ENCODE assay signal across 31 mouse cellular contexts in genomic region chr3:76005621-76006020, GRCm38 (mm10). TPM values are rescaled to one million over a fixed set of nuclear protein-coding genes. Genes with fewer than 3 reads are reported as not detected.
A peak's percentile ranks its signal among the peaks of the same experiment; 100 is the strongest.
DNase-seq lines count a peak whose midpoint lies in the region; ATAC-seq and TF ChIP-seq lines count a peak whose summit lies in the region.
"Had no signal": no experiment of that assay in that cellular context is flagged by ENCODE, and none has a peak within 500 bp of the region (broad histone marks: within the 10 kb centered on the region; RNA-seq: fewer than 3 reads in every experiment).

No protein-coding gene starts in this region.

- TF ChIP-seq POLR2A in MEL (IDR thresholded peaks at IDR 0.05; ENCODE audit: control insufficient read depth in 1 of 2, insufficient read depth in 1 of 2, low read depth in 1 of 2, low read length in 2 of 2, poor library complexity in 1 of 2), result no peak

- no peak for TF ChIP-seq CTCF in MEL (IDR thresholded peaks at IDR 0.05 in 2 of 3, conservative IDR thresholded peaks at IDR 0.05 in 1 of 3; ENCODE audit: control insufficient read depth in 1 of 3, insufficient read depth in 1 of 3, low read depth in 2 of 3, low read length in 3 of 3, poor library complexity in 1 of 3, severe bottlenecking in 1 of 3)

- no peak overlapping the region for H3K9ac ChIP-seq in MEL (ENCODE audit: control insufficient read depth, low read depth, low read length, poor library complexity, severe bottlenecking)
- H3K9ac ChIP-seq in kidney, embryonic 16.5 days (replicated peaks; ENCODE audit: low read length), result no peak overlapping the region
- H3K9ac ChIP-seq: embryonic facial prominence, embryonic 12.5 days; heart, embryonic 13.5 days; hindbrain, embryonic 15.5 days; kidney, embryonic 15.5 days; limb, embryonic 12.5 days; liver, embryonic 15.5 days; lung, embryonic 14.5 days; midbrain, embryonic 15.5 days; neural tube, embryonic 12.5 days had no signal

- no peaks in the 10 kb centered on the region for H3K4me1 ChIP-seq in MEL (ENCODE audit: control insufficient read depth in 1 of 2, insufficient read depth in 2 of 2, low read length in 2 of 2)
- H3K4me1 ChIP-seq in kidney, embryonic 16.5 days (ENCODE audit: insufficient read depth, low read length), result no peaks in the 10 kb centered on the region
- H3K4me1 ChIP-seq: embryonic facial prominence, embryonic 12.5 days; heart, embryonic 13.5 days; hindbrain, embryonic 10.5 days; hindbrain, embryonic 15.5 days; kidney, embryonic 15.5 days; limb, embryonic 12.5 days; liver, embryonic 15.5 days; midbrain, embryonic 10.5 days; midbrain, embryonic 15.5 days; neural tube, embryonic 12.5 days had no signal

- no peak overlapping the region for H3K4me2 ChIP-seq in kidney, embryonic 16.5 days (replicated peaks; ENCODE audit: low read depth, low read length)
- H3K4me2 ChIP-seq: embryonic facial prominence, embryonic 12.5 days; heart, embryonic 13.5 days; hindbrain, embryonic 15.5 days; kidney, embryonic 15.5 days; limb, embryonic 12.5 days; liver, embryonic 15.5 days; lung, embryonic 14.5 days; midbrain, embryonic 15.5 days; neural tube, embryonic 12.5 days had no signal

- peak; percentile 50 for ATAC-seq in monocyte, adult 5-6 weeks (replicated peaks; ENCODE audit: insufficient number of reproducible peaks, low FRiP score, low TSS enrichment, poor library complexity, severe bottlenecking)
- no peak for ATAC-seq in kidney, embryonic 16.5 days (ENCODE audit: low FRiP score, low TSS enrichment)
- ATAC-seq: activated CD4-positive, CD25-positive, alpha-beta regulatory T cell, adult 4 months; forebrain, embryonic 14.5 days; midbrain, embryonic 15.5 days had no signal

- no peaks in the 10 kb centered on the region for H3K79me2 ChIP-seq in MEL (ENCODE audit: control insufficient read depth, insufficient read depth, low read length, poor library complexity)

- no peak for TF ChIP-seq RAD21 in MEL (IDR thresholded peaks at IDR 0.05; ENCODE audit: low read depth, low read length)

- no peaks in the 10 kb centered on the region for H3K36me3 ChIP-seq in MEL (ENCODE audit: control insufficient read depth in 1 of 2, insufficient read depth in 2 of 2, low read length in 2 of 2)
- no peaks in the 10 kb centered on the region for H3K36me3 ChIP-seq in kidney, embryonic 16.5 days (ENCODE audit: insufficient read depth, low read length)
- H3K36me3 ChIP-seq: embryonic facial prominence, embryonic 12.5 days; heart, embryonic 13.5 days; hindbrain, embryonic 10.5 days; hindbrain, embryonic 15.5 days; kidney, embryonic 15.5 days; limb, embryonic 12.5 days; liver, embryonic 15.5 days; midbrain, embryonic 10.5 days; midbrain, embryonic 15.5 days; neural tube, embryonic 12.5 days had no signal

- H3K9me3 ChIP-seq in MEL (replicated peaks; ENCODE audit: insufficient read depth, low read length), result no peaks in the 10 kb centered on the region
- H3K9me3 ChIP-seq in kidney, embryonic 16.5 days (ENCODE audit: low read length), result no peaks in the 10 kb centered on the region; the same call in 1 of the 2 replicates
- H3K9me3 ChIP-seq: embryonic facial prominence, embryonic 12.5 days; hindbrain, embryonic 10.5 days; hindbrain, embryonic 15.5 days; kidney, embryonic 15.5 days; limb, embryonic 12.5 days; liver, embryonic 15.5 days; midbrain, embryonic 10.5 days; midbrain, embryonic 15.5 days; neural tube, embryonic 12.5 days had no signal

- WGBS in kidney, embryonic 16.5 days, result 70% methylated on average over 5 of the region's 5 CpGs

- no peak overlapping the region for H3K27ac ChIP-seq in MEL (ENCODE audit: control insufficient read depth, low read depth, low read length)
- H3K27ac ChIP-seq in kidney, embryonic 16.5 days (ENCODE audit: low read length), result no peak overlapping the region
- H3K27ac ChIP-seq: embryonic facial prominence, embryonic 12.5 days; heart, embryonic 13.5 days; hindbrain, embryonic 10.5 days; hindbrain, embryonic 15.5 days; kidney, embryonic 15.5 days; layer of hippocampus, adult 2 months; left cerebral cortex, adult 2 months; limb, embryonic 12.5 days; liver, embryonic 15.5 days; macrophage; midbrain, embryonic 10.5 days; midbrain, embryonic 15.5 days; neural tube, embryonic 12.5 days had no signal

- H3K27me3 ChIP-seq in MEL (ENCODE audit: control insufficient read depth in 1 of 2, insufficient read depth in 2 of 2, low read length in 2 of 2), result peaks cover 0 to 1% of the 10 kb centered on the region in 2 experiments; a peak in 1 of 4 replicates
- no peaks in the 10 kb centered on the region for H3K27me3 ChIP-seq in kidney, embryonic 16.5 days (ENCODE audit: insufficient read depth, low read length)
- H3K27me3 ChIP-seq: embryonic facial prominence, embryonic 12.5 days; heart, embryonic 13.5 days; hindbrain, embryonic 15.5 days; kidney, embryonic 15.5 days; limb, embryonic 12.5 days; liver, embryonic 15.5 days; midbrain, embryonic 15.5 days; neural tube, embryonic 12.5 days had no signal

- peak; percentile 55 to 62 for DNase-seq in spleen, postnatal 36 days (ENCODE audit: low spot score in 2 of 2)
- no peak for DNase-seq in spleen, postnatal 4 days (ENCODE audit: low spot score in 2 of 2)
- DNase-seq in MEL (ENCODE audit: low read depth, low spot score), result no peak
- no peak for DNase-seq in testis, postnatal 10 days (ENCODE audit: low spot score)
- DNase-seq in heart, postnatal 4 days, result no peak
- DNase-seq: adrenal gland, adult 8-10 months; cerebellum, adult 9-11 months; embryo, embryonic 11 days; gastrocnemius, postnatal 14 days; heart, postnatal 10 days; kidney, adult 18-20 months; kidney, postnatal 36 days; lung, embryonic 14.5 days; right cerebral cortex, postnatal 14 days had no signal

- no peak for TF ChIP-seq EP300 in MEL (IDR thresholded peaks at IDR 0.05; ENCODE audit: low read depth in 1 of 2, low read length in 2 of 2)

- H3K4me3 ChIP-seq in MEL (ENCODE audit: control insufficient read depth in 1 of 2, insufficient read depth in 1 of 2, low read depth in 2 of 2, low read length in 2 of 2), result peak overlapping the region in 1 of 2 experiments; percentile 51; a peak in 1 of 4 replicates
- no peak overlapping the region for H3K4me3 ChIP-seq in kidney, embryonic 16.5 days (ENCODE audit: low read length)
- H3K4me3 ChIP-seq: embryonic facial prominence, embryonic 12.5 days; heart, embryonic 13.5 days; hindbrain, embryonic 10.5 days; hindbrain, embryonic 15.5 days; kidney, embryonic 15.5 days; layer of hippocampus, adult 2 months; left cerebral cortex, adult 2 months; limb, embryonic 12.5 days; liver, embryonic 15.5 days; midbrain, embryonic 10.5 days; midbrain, embryonic 15.5 days; neural tube, embryonic 12.5 days had no signal

TF ChIP-seq in MEL, 35 proteins besides CTCF, POLR2A, EP300 and RAD21:
- no peak for TF ChIP-seq USF2 (IDR thresholded peaks at IDR 0.05; ENCODE audit: borderline replicate concordance in 1 of 2, insufficient read depth in 1 of 2, low read depth in 1 of 2, low read length in 2 of 2)
- TF ChIP-seq ELF1 (IDR thresholded peaks at IDR 0.05; ENCODE audit: low read depth, low read length), result peak; percentile 42; the same call in 1 of the 2 replicates
- TF ChIP-seq ZNF384 (IDR thresholded peaks at IDR 0.05; ENCODE audit: low read depth, low read length), result no peak
TF ChIP-seq in MEL: peak in this region for 1.

RNA-seq across cellular contexts. Expression of gene Golim4, which starts 48.9 kb away (rescaled TPM):
- 12.9 and 13.2 TPM in 2 replicates for total RNA-seq in MEL (2012; rRNA removed)
- 10 to 100 TPM in 1 of 2 experiments, not detected in 1; 30.2 TPM for polyA plus RNA-seq in MEL (2012; ENCODE audit: insufficient read depth in 1 of 2, insufficient read length in 2 of 2, low read depth in 1 of 2, low replicate concordance in 2 of 2, missing spikeins in 1 of 2)
- total RNA-seq in monocyte, adult 5-6 weeks (2017), result 20.9 to 27.7 TPM (median 24.2 TPM) in 3 replicates
- 61.8 and 65.1 TPM in 2 replicates for polyA plus RNA-seq in kidney, embryonic 16.5 days (2015; fragmentation: Nextera tagmentation; extraction: Ambion mirVana)
- 10 to 100 TPM; 39.7 to 40.6 TPM for total RNA-seq in heart, postnatal 4 days (2021)

Comparison
In these comparisons a context has a peak if more than half of its experiments do, and no peak if none do; other contexts are left out.
1. DNase-seq: peak in spleen, postnatal 36 days (2 of 2); none in spleen, postnatal 4 days (0 of 2), MEL (single experiment), testis, postnatal 10 days (single experiment) and heart, postnatal 4 days (single experiment).